Mouse (Mus musculus): ENCODE results near the gene Aqp5. TPM values are rescaled to one million over a fixed set of nuclear protein-coding genes. Genes with fewer than 3 reads are reported as not detected.

Aqp5 gene
- total and polyA plus RNA-seq, 2 experiments from 2014 or later: 1.1 to 5.5 TPM

DNA sequence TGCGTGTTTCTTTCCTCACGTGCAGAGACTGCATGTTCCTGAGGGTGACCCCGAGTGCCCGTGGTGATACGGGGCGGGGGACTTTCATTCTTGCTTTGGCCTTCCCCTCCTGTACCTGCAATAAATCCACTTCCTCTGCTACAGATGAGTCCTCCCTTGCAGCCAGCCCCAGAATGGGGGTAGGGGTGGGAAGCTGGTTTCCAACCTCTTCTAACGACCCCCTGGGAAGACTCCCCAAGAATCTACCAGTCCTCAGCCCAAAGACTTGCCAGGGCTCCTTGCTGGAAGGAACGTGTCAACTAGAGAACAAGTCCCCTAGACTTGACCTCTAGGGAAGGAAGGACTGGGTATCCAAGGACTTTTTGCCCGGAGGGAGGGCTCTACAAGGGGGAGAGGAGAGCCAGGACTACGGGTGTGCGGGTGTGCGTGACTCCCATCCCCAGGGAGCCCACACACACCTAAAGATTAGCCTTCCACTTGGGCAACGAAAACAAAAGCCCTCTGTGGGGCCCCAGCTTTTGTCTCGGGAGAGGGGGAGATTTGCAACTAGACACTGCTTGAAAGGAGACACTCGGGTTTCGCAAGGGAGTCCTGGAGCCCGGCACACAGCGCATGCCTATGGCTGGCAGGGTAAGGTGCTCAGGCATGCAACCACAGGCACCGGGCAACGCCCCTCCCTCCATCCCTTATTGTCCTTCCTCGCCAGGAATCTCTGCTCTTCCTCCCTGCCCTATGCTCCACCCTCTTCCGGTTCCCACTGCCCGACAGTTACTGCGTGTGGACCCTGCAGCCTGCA lies 6.0 kb upstream of the Aqp5 start:
- TF ChIP-seq CTCF (IDR thresholded peaks at IDR 0.05; ENCODE audit: low read depth): no peak
- no peak for ATAC-seq
- no peak for DNase-seq (ENCODE audit: low spot score)
- WGBS: 5% methylated on average over 24 of the region's 24 CpGs
- Histone ChIP-seq H3K4me2 (ENCODE audit: low read depth, low read length) (peak overlapping the region; percentile 50), H3K9me3 (ENCODE audit: low read length) (no peaks in the 10 kb centered on the region), H3K9ac (replicated peaks; ENCODE audit: low read length) (no peak overlapping the region), H3K4me3 (ENCODE audit: low read length) (peak overlapping the region; percentile 23), H3K27ac (no peak overlapping the region), H3K36me3 (ENCODE audit: insufficient read depth, low read length) (no peaks in the 10 kb centered on the region), H3K4me1 (ENCODE audit: insufficient read depth, low read length) (peaks cover 13% of the 10 kb centered on the region), H3K27me3 (ENCODE audit: insufficient read depth, low read length) (peaks cover 47% of the 10 kb centered on the region)

DNA sequence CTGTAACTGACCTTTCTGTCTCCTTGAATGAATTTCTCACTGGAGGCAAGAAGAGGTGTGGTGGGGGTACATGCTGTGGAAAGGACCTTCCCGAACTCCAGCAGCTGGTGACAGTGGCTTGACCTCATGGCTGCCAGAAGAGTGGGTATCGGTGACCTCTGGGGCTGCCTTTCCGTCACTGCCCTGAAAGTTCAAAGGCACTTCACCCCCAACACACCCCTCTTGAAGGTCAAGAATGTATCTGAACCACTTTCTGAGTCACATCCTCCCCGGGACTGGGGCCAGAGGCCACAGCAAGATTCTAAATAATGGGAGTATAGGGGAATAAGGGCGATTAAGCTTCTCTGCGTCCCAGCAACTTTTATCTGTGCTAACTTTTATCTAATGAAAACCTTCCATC lies 4.8 kb upstream of the Aqp5 start:
- no peak for TF ChIP-seq CTCF (IDR thresholded peaks at IDR 0.05; ENCODE audit: low read depth)
- Histone ChIP-seq H3K4me3 (ENCODE audit: low read length) (no peak overlapping the region), H3K36me3 (ENCODE audit: insufficient read depth, low read length) (no peaks in the 10 kb centered on the region), H3K27me3 (ENCODE audit: insufficient read depth, low read length) (peaks cover 58% of the 10 kb centered on the region), H3K4me1 (ENCODE audit: insufficient read depth, low read length) (peaks cover 13% of the 10 kb centered on the region), H3K27ac (no peak overlapping the region), H3K9ac (replicated peaks; ENCODE audit: low read length) (no peak overlapping the region), H3K4me2 (ENCODE audit: low read depth, low read length) (no peak overlapping the region), H3K9me3 (ENCODE audit: low read length) (no peaks in the 10 kb centered on the region)
- ATAC-seq (no peak), DNase-seq (ENCODE audit: low spot score) (no peak)
- 77% methylated on average over 6 of the region's 6 CpGs for WGBS

DNA sequence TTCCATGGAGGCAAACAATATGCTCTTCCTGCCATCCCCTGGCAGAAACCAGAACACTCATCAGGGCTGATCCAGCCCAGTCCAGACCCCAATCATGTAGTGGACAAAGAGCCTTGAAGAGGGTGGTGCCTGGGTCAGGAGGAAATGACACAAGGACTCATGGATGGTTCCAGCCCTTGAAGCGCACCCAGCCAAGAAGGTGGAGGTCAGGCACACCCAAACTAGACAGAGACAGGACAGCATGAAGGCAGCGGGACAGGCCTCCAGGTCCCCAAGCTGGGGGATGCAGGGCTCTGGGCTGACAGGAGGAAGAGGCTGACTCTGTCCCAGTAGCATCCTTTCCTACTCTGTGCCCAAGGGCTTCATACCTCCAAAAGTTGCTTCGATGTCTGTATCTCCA lies 4.1 kb upstream of the Aqp5 start:
- H3K4me1 ChIP-seq (ENCODE audit: insufficient read depth, low read length): peaks cover 13% of the 10 kb centered on the region
- ATAC-seq (no peak), DNase-seq (ENCODE audit: low spot score) (no peak)
- no peaks in the 10 kb centered on the region for H3K36me3 ChIP-seq (ENCODE audit: insufficient read depth, low read length)
- H3K4me3 ChIP-seq (ENCODE audit: low read length): no peak overlapping the region
- H3K27ac ChIP-seq: no peak overlapping the region
- TF ChIP-seq CTCF (IDR thresholded peaks at IDR 0.05; ENCODE audit: low read depth): no peak
- peaks cover 66% of the 10 kb centered on the region for H3K27me3 ChIP-seq (ENCODE audit: insufficient read depth, low read length)
- H3K9ac ChIP-seq (replicated peaks; ENCODE audit: low read length): no peak overlapping the region
- 91% methylated on average over 3 of the region's 3 CpGs for WGBS
- H3K9me3 ChIP-seq (ENCODE audit: low read length): no peaks in the 10 kb centered on the region
- H3K4me2 ChIP-seq (ENCODE audit: low read depth, low read length): no peak overlapping the region

- H3K4me1 ChIP-seq (ENCODE audit: insufficient read depth, low read length): peaks cover 9% of the 10 kb centered on the region
- no peak overlapping the region for H3K27ac ChIP-seq
- no peak overlapping the region for H3K9ac ChIP-seq (replicated peaks; ENCODE audit: low read length)
- H3K27me3 ChIP-seq (ENCODE audit: insufficient read depth, low read length): peaks cover 80% of the 10 kb centered on the region
- 16% methylated on average over 9 of the region's 9 CpGs for WGBS
- H3K4me3 ChIP-seq (ENCODE audit: low read length): no peak overlapping the region
- H3K4me2 ChIP-seq (ENCODE audit: low read depth, low read length): no peak overlapping the region
- DNase-seq (ENCODE audit: low spot score) (no peak), ATAC-seq (no peak)
- no peaks in the 10 kb centered on the region for H3K9me3 ChIP-seq (ENCODE audit: low read length)
- no peak for TF ChIP-seq CTCF (IDR thresholded peaks at IDR 0.05; ENCODE audit: low read depth)
- H3K36me3 ChIP-seq (ENCODE audit: insufficient read depth, low read length): no peaks in the 10 kb centered on the region
Observed at GRCm38 (mm10) chr15:99589237-99589636, 1.3 kb upstream of the Aqp5 start.

DNA sequence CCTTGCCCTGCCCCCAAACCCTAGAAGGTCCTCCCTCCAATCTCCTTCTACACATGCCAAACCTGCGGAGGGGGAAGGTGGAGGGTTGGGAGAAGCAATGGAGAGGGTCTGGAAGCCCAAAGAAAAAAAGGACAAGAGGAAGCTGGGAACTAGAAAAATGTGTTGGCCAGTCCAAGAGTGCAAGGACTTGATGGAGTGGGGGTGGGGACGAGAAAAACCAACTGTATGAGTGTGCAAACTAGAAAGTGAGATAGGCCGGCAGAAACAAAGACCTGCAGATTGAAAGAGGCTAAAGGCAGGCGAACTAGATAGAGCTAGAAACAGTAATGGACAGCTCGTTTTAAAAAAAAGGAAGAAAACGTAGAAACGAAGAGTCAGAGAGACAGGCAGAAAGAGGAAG lies 878 bp upstream of the Aqp5 start:
- H3K9ac ChIP-seq (replicated peaks; ENCODE audit: low read length): no peak overlapping the region
- H3K4me3 ChIP-seq (ENCODE audit: low read length): no peak overlapping the region
- ATAC-seq: no peak
- 21% methylated on average over 7 of the region's 7 CpGs for WGBS
- no peaks in the 10 kb centered on the region for H3K36me3 ChIP-seq (ENCODE audit: insufficient read depth, low read length)
- H3K27me3 ChIP-seq (ENCODE audit: insufficient read depth, low read length): peaks cover 76% of the 10 kb centered on the region
- H3K4me1 ChIP-seq (ENCODE audit: insufficient read depth, low read length): peaks cover 5% of the 10 kb centered on the region; the same call in 1 of the 2 replicates
- DNase-seq (ENCODE audit: low spot score): no peak
- TF ChIP-seq CTCF (IDR thresholded peaks at IDR 0.05; ENCODE audit: low read depth): no peak
- H3K4me2 ChIP-seq (ENCODE audit: low read depth, low read length): no peak overlapping the region
- H3K27ac ChIP-seq: no peak overlapping the region
- H3K9me3 ChIP-seq (ENCODE audit: low read length): no peaks in the 10 kb centered on the region

GRCm38 (mm10) chr15:99592177-99592576 lies 1.6 kb downstream of the Aqp5 start:
- Histone ChIP-seq H3K36me3 (ENCODE audit: insufficient read depth, low read length) (no peaks in the 10 kb centered on the region), H3K27me3 (ENCODE audit: insufficient read depth, low read length) (peaks cover 57% of the 10 kb centered on the region), H3K9ac (replicated peaks; ENCODE audit: low read length) (no peak overlapping the region), H3K4me1 (ENCODE audit: insufficient read depth, low read length) (no peaks in the 10 kb centered on the region), H3K4me3 (ENCODE audit: low read length) (no peak overlapping the region), H3K9me3 (ENCODE audit: low read length) (no peaks in the 10 kb centered on the region), H3K27ac (no peak overlapping the region), H3K4me2 (ENCODE audit: low read depth, low read length) (no peak overlapping the region)
- ATAC-seq: no peak
- no peak for DNase-seq (ENCODE audit: low spot score)
- WGBS: 44% methylated on average over 8 of the region's 8 CpGs
- no peak for TF ChIP-seq CTCF (IDR thresholded peaks at IDR 0.05; ENCODE audit: low read depth)

DNA sequence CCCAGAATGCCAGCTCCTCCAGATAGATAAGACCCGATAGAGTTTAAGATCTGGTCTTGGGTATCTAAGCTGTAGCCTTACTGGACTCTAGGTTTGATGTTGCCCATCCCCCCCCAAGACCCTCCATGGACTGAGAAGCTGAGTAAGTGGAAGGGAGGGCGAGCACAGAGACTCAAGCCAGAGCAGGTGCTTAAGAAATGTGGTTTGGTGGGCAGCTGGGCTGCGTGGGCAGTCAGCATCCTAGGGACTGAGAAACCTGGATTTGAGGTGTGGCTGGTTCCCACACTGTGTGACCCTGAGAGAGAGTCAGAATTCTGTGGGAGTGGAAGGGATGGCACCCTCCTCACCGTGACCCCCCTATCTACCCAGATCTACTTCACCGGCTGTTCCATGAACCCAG lies 2.3 kb downstream of the Aqp5 start:
- Histone ChIP-seq H3K9ac (replicated peaks; ENCODE audit: low read length) (no peak overlapping the region), H3K4me1 (ENCODE audit: insufficient read depth, low read length) (no peaks in the 10 kb centered on the region), H3K36me3 (ENCODE audit: insufficient read depth, low read length) (no peaks in the 10 kb centered on the region), H3K4me3 (ENCODE audit: low read length) (no peak overlapping the region), H3K9me3 (ENCODE audit: low read length) (no peaks in the 10 kb centered on the region), H3K4me2 (ENCODE audit: low read depth, low read length) (no peak overlapping the region), H3K27me3 (ENCODE audit: insufficient read depth, low read length) (peaks cover 54% of the 10 kb centered on the region), H3K27ac (no peak overlapping the region)
- DNase-seq (ENCODE audit: low spot score): no peak
- TF ChIP-seq CTCF (IDR thresholded peaks at IDR 0.05; ENCODE audit: low read depth): no peak
- ATAC-seq: no peak
- WGBS: 89% methylated on average over 5 of the region's 5 CpGs

Data from hindbrain, postnatal 0 days (tissue).